Mouse (Mus musculus): ENCODE results near the gene Mcf2l. TPM values are rescaled to one million over a fixed set of nuclear protein-coding genes. Genes with fewer than 3 reads are reported as not detected.

The Mcf2l gene
- polyA plus RNA-seq, 1 experiment from 2014 or later: 16.8 TPM

- ATAC-seq: no peak
Observed at GRCm38 (mm10) chr8:12893797-12894578, 20.4 kb downstream of the Mcf2l start.

GRCm38 (mm10) chr8:12894783-12895534 lies 21.4 kb downstream of the Mcf2l start:
- Histone ChIP-seq H3K27me3 (replicated peaks; ENCODE audit: insufficient read depth, low read length) (no peaks in the 10 kb centered on the region), H3K4me2 (replicated peaks; ENCODE audit: low read depth, low read length) (no peak overlapping the region), H3K36me3 (ENCODE audit: insufficient read depth, low read length) (no peaks in the 10 kb centered on the region), H3K4me1 (ENCODE audit: insufficient read depth, low read depth, low read length) (no peaks in the 10 kb centered on the region; the same call in 1 of the 2 replicates), H3K9ac (replicated peaks; ENCODE audit: low read depth) (no peak overlapping the region), H3K4me3 (ENCODE audit: low read depth, low read length) (no peak overlapping the region), H3K27ac (ENCODE audit: low read length) (no peak overlapping the region), H3K9me3 (ENCODE audit: low read length) (no peaks in the 10 kb centered on the region)
- no peak for ATAC-seq
- 75% methylated on average over 11 of the region's 11 CpGs for WGBS
- TF ChIP-seq EP300 (IDR thresholded peaks at IDR 0.05) (no peak), CTCF (IDR thresholded peaks at IDR 0.05) (no peak)
- no peak for DNase-seq (ENCODE audit: low spot score)

More at GRCm38 (mm10) chr8:12893797-12894578, 20.4 kb downstream of the Mcf2l start:
- no peak for TF ChIP-seq CTCF (IDR thresholded peaks at IDR 0.05)
- no peak for TF ChIP-seq EP300 (IDR thresholded peaks at IDR 0.05)
- Histone ChIP-seq H3K4me1 (ENCODE audit: insufficient read depth, low read depth, low read length) (no peaks in the 10 kb centered on the region; the same call in 1 of the 2 replicates), H3K27ac (ENCODE audit: low read length) (no peak overlapping the region), H3K9ac (replicated peaks; ENCODE audit: low read depth) (no peak overlapping the region), H3K9me3 (ENCODE audit: low read length) (no peaks in the 10 kb centered on the region), H3K27me3 (replicated peaks; ENCODE audit: insufficient read depth, low read length) (no peaks in the 10 kb centered on the region), H3K4me2 (replicated peaks; ENCODE audit: low read depth, low read length) (no peak overlapping the region), H3K4me3 (ENCODE audit: low read depth, low read length) (no peak overlapping the region), H3K36me3 (ENCODE audit: insufficient read depth, low read length) (no peaks in the 10 kb centered on the region)
- 82% methylated on average over 12 of the region's 12 CpGs for WGBS
- no peak for DNase-seq (ENCODE audit: low spot score)

GRCm38 (mm10) chr8:12895535-12896150 lies 22.0 kb downstream of the Mcf2l start:
- H3K4me3 ChIP-seq (ENCODE audit: low read depth, low read length): no peak overlapping the region
- ATAC-seq (no peak), DNase-seq (ENCODE audit: low spot score) (no peak)
- no peak overlapping the region for H3K9ac ChIP-seq (replicated peaks; ENCODE audit: low read depth)
- no peak overlapping the region for H3K4me2 ChIP-seq (replicated peaks; ENCODE audit: low read depth, low read length)
- H3K36me3 ChIP-seq (ENCODE audit: insufficient read depth, low read length): no peaks in the 10 kb centered on the region
- TF ChIP-seq EP300 (IDR thresholded peaks at IDR 0.05) (no peak), CTCF (IDR thresholded peaks at IDR 0.05) (peak; percentile 63)
- H3K9me3 ChIP-seq (ENCODE audit: low read length): no peaks in the 10 kb centered on the region
- no peaks in the 10 kb centered on the region; the same call in 1 of the 2 replicates for H3K4me1 ChIP-seq (ENCODE audit: insufficient read depth, low read depth, low read length)
- 56% methylated on average over 9 of the region's 9 CpGs for WGBS
- H3K27me3 ChIP-seq (replicated peaks; ENCODE audit: insufficient read depth, low read length): no peaks in the 10 kb centered on the region
- no peak overlapping the region for H3K27ac ChIP-seq (ENCODE audit: low read length)

DNA sequence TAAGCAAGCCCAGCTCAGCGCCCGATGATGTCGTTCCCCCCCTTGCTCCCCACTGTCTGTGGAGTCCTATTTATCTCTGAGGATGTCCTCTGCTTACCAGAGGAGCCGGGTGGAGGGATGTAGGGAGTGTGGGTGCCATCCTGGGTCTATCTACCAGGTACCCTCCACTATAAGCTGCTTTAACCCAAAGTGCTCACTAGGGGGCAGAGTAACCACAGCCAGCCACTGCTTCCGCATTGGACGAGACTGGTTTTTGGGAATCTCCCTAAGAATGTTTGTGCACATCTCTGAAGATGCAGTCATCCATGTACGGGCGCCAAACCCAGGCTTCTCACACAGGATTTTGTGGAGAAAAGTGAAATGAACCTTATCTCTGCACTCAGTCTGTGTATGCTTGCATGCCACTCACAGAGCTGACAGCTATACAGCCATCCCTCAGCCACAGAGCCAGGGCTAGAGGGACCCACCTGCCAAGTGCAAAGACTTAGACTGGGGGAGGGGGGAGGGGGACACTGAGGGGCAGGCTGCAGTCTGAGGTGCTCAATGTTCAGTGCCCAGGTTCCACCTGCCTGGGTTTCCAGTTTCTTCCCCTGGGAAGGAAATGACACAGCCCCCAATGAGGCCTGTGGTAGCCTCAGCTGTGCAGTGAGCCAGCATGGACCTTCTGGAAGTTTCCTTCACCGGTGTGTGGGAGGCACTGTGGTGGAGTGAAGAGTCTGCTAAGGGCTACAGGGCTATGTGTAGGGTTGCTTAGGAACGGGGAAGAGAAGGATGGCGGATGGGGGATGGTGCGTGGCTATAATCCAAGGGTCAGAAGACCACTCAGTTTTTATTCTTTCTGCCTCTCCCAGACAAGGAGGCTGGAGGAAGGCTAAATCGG lies 23.1 kb downstream of the Mcf2l start:
- TF ChIP-seq EP300 (IDR thresholded peaks at IDR 0.05): no peak
- TF ChIP-seq CTCF (IDR thresholded peaks at IDR 0.05): peak; percentile 88
- DNase-seq (ENCODE audit: low spot score) (peak; percentile 63), ATAC-seq (peak; percentile 63)
- no peak overlapping the region for H3K4me3 ChIP-seq (ENCODE audit: low read depth, low read length)
- no peaks in the 10 kb centered on the region for H3K36me3 ChIP-seq (ENCODE audit: insufficient read depth, low read length)
- H3K4me1 ChIP-seq (ENCODE audit: insufficient read depth, low read depth, low read length): no peaks in the 10 kb centered on the region; the same call in 1 of the 2 replicates
- no peak overlapping the region for H3K9ac ChIP-seq (replicated peaks; ENCODE audit: low read depth)
- no peaks in the 10 kb centered on the region for H3K27me3 ChIP-seq (replicated peaks; ENCODE audit: insufficient read depth, low read length)
- 35% methylated on average over 13 of the region's 13 CpGs for WGBS
- H3K4me2 ChIP-seq (replicated peaks; ENCODE audit: low read depth, low read length): no peak overlapping the region
- H3K27ac ChIP-seq (ENCODE audit: low read length): no peak overlapping the region
- no peaks in the 10 kb centered on the region for H3K9me3 ChIP-seq (ENCODE audit: low read length)

- TF ChIP-seq EP300 (IDR thresholded peaks at IDR 0.05) (0 out of 2 replicates have a peak, but pooled peaks have one; percentile 16), CTCF (IDR thresholded peaks at IDR 0.05) (no peak)
- no peak overlapping the region for H3K27ac ChIP-seq (ENCODE audit: low read length)
- ATAC-seq (0 out of 2 replicates have a peak, but pooled peaks have one; percentile 6), DNase-seq (ENCODE audit: low spot score) (no peak)
- 20% methylated on average over 9 of the region's 9 CpGs for WGBS
- no peak overlapping the region; the same call in 1 of the 2 replicates for H3K4me2 ChIP-seq (replicated peaks; ENCODE audit: low read depth, low read length)
- H3K4me3 ChIP-seq (ENCODE audit: low read depth, low read length): no peak overlapping the region
- H3K27me3 ChIP-seq (replicated peaks; ENCODE audit: insufficient read depth, low read length): no peaks in the 10 kb centered on the region
- no peak overlapping the region for H3K9ac ChIP-seq (replicated peaks; ENCODE audit: low read depth)
- H3K9me3 ChIP-seq (ENCODE audit: low read length): no peaks in the 10 kb centered on the region
- no peaks in the 10 kb centered on the region for H3K36me3 ChIP-seq (ENCODE audit: insufficient read depth, low read length)
- H3K4me1 ChIP-seq (ENCODE audit: insufficient read depth, low read depth, low read length): no peaks in the 10 kb centered on the region; the same call in 1 of the 2 replicates
Observed at GRCm38 (mm10) chr8:12897815-12898214, 24.2 kb downstream of the Mcf2l start.

Data from lung, postnatal 0 days (tissue).